Mouse (Mus musculus): ENCODE measurements at regions not wholly inside any gene's neighbourhood (a gene's known extent, or its start where the extent isn't known, plus 50 kb on each side); places are given as distances from the start of the nearest gene placed in this dataset.

DNA sequence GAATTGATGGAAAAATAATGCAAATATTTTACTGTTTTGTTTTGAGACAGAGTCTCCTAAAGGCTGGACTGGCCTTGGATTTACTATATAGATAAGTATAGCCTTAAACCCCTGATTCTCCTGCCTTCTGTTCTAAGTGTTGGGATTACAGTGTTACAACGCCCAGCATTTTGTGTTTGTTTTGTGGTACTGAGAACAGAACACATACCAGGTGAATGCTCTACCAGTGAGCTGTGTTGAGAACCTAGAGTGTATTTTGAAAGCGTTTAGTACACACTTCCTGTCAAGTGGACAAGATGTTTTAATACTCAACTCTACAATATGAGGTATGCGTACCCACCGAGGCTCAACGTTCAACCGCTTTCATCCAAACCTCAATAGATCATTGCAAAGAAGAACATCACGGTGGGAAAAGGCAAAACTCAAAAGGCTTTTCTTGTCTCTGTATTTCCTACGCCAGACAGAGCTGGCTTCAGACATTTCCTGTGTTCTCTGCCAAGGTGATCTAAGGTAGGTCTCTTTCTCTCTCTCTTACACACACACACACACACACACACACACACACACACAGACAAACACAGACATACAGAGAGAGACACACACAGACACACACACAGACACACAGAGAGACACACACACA is 104.3 kb upstream of the Cpm start:
- DNase-seq = no peak

DNA sequence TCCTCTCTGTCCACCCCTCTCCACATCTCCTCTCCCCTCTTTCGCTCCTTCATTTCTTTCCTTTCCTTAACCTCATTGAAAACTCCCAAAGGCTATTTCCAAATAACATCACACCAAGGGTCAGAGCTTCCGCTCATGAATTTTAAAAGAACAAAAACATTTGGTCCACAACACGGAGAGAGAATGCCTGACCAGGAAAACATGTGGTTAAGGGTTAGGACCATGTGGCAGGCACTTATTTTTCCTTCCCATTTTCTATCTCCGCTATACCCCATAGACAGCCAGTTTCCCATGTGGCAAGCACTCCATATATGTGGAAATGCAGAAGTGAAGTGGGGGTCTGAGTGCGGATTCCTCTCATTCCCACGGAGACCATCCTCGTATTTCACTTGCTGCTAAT is 105.2 kb upstream of the Cpm start:
- no peak for DNase-seq

DNA sequence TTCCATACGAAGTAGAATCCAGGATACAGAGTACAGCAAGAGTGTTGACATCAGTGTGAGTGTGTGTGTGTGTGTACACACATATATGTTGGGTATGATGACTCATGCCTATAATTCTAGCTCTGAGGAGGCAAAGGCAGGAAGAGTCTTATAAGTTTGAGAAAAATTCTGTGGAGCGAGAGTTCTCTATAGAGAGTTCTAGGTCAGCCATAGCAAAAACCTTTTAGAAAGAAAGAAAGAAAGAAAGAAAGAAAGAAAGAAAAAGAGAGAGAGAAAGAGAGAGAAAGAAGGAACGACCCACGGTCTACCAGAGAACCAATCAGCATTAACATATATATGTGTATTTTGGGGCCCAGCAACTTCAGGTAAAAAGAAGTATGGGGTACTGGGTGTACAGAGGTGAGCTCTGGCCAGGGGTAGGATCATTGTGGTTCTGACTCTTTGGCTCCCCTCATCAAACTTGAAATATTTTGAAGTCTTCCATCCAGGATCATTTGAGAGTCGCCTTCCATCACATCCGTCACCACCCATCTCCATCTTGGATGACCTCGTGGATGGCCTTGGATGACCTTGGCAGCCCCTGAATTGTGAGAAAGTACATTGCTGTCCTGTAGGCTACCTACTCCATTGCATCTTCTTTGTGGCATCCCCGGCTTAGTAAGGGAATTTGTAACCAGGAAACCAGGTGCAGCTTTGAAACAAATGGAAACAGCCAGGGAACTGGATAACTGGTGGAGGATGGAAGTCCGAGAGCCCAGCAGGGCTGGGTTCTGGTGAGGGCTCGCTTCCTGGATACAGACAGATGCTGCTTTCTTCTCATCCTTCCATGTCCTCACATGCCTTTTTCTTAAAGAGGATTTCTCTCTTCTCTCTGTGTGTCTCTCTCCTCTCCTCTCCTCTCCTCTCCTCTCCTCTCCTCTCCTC is 106.1 kb upstream of the Cpm start:
- no peak for DNase-seq

DNA sequence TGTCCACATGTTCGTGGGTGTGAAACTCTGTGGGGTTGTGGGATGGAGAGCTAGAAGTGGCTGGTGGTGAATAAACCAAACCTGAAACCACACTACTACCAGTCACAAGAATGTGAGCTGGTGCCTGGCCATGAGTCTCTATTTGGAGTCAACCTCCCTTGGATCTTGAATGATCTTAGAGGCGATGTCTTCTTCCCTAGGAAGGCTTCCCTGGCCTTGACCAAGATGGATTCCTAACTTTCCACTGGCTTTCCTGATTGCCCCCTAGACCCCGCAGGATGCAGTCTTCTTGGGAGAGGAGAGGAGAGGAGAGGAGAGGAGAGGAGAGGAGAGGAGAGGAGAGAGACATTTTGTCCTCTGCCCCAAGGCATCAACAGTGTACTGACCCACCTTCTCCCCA is 106.9 kb upstream of the Cpm start:
- no peak for DNase-seq

DNA sequence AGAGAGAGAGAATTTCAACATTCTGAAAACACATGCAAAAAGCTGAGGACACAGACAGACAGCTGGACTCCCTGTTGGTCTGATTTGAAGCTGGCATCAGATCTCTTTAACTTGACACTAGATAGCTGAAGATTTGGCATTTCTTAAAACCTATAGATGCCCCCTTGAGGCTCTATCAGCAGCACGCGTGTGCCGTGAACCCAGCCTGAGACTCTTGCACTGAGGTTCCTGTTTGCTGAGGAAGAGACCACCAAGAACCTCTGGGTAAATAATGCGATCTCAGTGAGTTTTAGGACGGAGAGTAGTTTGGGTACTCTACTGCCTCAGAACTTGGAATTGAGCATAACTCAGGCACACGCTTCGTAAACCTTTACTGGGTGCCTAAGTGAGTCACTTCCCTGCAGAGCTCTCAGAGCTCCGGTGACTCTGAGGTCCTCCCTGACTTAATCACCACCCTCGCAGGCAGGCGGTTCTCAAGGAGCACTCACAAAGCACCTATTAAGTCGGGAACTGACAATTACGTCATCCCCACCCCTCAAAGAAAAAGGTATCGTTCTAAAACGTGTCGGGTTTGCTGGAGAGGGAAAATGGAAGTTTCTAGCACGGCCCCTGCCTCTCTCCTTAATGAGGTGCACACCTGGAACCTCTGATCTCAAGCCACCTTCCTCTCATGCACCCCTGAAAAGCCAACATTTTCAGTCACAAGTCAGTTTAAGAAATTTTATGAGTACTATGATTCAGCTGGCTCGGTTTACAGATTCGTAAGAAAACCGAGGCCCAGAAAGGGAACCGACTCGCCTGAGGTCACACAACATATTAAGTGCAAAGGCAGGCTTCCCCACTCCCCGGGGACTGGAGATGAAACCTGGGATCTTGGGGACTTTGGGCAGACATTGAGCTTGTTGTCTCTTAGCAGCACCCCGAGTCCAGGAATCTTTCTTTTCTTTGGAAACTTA is 107.7 kb upstream of the Cpm start:
- DNase-seq = no peak

DNA sequence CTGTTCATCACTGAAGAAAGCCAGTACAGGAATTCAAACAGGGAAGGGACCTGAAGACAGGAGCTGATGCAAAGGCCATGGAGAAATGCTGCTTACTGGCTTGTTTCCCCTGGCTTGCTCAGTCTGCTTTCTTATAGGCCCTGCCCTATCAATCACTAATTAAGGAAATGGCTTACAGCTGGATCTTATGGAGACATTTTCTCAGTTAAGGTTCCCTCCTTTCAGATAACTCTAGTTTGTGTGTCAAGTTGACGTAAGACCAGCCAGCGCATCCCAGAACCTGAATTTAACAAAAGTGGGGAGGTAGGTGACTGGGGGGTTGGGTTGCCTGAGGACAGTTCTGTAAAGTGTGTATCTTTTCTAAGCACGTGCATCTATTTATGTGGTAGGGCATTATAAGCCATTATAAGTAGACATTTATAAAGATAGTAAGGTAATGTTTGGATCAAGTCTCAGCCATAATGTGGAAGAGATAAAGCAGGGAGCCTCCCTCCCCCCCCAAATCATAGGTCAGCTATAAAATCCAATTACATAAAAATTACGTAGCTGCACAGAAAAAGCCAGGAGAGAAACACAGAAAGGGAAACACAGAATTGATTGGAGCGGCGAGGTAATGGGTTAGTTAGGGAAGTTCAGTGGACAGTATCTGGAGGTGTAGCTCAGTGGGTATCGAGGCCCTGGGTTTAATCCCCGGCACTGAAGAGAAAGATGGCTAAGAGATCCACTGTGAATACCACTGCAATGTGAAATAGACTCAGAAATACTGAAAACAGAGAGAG is 108.6 kb upstream of the Cpm start:
- no peak for DNase-seq

DNA sequence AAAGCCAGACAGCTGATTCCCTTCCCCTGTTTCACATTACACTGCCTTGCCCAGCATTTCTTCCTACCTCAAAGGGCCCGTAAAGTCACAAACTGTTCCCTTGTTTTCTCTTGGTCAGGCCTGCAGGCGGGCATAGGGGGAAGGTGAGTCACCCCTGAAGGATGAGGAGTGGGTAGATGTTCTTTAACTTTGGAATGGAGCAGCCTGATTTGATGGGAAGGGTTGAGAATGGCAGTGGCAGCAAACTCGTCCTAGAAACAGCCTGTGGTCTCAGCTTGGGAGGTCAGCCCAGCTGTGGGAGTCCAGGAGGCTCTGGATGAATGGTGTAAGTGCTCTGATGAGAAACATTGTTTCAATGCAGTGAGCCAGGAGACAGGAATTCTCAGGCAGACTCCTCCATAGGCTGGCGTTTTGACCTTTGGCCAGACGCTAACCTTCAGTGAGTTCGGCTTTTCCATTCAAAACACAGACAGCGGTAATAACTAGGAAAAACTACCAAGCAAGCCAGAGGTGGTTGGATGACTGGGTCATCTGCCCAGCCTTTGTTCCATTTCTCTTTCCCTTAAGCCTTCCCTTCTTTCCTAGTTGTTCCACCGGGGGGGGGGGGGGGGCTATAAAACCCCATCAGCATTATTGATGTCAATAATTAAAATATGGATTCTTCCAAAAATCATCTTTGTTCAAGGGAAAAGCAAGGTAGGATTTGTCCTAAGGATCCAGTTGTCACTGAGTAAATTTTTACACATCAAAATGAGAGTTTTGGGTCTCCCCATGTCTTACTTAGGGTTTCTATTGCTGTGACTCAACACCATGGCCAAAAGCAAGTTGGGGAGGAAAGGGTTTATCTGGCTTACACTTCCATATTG is 109.4 kb upstream of the Cpm start:
- peak; percentile 8 for DNase-seq

DNA sequence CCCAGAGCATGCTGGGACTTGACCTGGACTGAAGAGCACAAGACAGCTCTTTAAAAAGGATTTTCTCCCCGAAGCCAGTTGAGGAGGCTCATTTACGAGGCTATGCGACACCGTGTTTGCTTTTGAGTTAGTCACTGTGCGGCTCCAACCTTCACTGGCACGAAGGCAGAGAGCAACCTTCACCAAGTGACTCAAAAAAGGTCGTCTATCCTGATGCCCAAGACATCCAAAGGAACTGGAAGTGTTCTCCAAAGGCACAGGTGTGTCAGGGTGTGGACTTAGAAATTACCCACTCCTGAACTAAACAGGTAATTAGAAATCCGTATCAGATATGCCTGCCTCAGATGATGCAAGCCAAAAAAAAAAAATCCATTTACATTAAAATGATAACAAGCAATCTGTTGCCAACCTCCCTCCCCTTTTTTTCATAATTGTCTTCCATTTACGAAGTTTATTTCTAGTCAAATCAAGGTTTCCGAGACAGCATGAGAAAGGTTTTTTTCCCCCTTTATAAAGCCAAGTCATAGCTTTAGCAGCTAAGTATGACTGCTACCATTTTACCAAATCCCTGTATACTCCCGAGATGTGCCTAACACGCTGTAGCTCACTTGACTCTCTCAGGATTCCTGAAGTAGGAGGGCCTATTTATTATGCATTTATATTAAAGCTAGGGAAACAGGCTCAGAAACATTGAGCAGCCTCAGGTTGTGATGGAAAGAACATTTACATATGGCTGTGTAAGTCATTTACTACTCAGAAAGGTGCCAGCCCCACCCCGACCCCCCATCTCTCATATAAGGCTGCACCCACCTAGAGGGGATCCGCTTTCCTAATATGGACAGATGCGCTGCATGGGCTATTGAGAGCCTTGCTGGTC is 110.3 kb upstream of the Cpm start:
- DNase-seq = no peak

DNA sequence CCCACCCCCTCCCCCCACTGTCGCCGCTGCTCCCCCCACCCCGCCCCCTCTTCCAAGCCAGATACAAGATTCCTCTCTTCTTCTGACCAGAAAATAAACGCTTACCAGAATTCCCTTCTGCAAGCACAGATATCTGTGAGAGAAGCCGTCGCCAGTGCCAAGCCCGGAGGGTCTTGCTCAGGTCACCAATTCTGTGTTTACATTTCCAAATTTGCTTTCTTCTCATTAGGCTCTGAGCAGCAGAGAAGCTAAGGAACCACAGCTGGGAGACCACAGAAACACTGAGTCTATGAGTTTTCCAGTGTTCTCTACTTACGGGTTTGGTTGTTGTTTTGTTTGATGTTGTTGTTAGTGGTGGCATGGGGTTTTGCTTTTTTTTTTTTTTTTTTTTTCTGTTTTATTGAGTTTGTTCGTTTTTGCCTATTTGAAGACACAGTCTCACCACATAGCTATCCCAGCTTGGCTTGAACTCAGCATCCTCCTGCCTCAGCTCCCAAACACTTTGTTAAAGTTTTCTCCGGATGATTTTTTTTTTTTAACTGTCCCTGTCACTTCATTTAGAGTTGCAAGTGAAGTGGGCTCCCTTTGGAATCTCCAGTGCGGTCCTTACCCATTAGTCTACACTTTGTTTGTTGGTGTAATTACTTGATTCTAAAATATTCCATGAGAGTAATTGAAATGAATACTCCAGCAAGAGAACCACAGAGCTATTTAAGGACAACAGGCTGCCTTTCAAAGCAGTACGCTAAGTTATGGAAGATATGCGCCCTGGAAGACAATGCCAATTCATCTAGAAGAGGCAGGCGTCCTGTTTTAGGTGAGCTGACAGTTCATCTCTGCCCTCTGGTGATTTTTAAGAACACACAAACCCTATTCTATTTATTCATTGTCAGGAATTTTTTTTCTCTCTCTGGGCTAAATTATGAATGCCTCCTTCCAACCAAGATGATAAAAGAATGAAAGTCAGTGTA is 111.2 kb upstream of the Cpm start:
- DNase-seq = no peak

DNA sequence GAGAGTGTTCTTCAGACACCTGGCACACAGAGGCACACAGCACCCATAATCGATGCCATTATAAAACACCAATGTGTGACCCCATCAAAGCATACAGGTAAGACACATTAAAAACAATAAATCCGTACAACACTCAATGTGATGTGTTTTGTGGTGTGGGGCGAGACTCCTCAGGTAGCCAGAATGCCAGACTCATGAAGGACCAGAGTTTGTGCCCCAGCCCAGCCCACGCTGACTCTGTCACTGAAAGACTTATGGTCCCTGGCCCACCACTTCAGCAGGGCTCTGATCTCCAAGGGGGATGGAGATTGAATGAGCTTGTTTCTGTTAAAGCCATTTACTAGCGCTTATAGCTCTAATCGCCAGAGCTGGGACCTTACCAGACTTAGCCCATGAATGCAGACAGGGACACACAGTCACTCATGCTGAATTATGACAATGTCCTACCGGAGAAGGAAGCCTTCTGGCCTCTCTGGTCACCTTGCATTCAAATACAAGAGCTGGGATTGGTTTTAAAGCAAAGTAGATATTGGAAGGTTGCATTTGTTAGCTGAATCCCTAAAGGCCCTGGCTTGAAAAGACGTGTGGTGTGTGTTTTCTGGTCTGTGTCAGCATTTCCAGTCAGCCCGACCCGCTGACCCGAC is 112.1 kb upstream of the Cpm start:
- DNase-seq = no peak

DNA sequence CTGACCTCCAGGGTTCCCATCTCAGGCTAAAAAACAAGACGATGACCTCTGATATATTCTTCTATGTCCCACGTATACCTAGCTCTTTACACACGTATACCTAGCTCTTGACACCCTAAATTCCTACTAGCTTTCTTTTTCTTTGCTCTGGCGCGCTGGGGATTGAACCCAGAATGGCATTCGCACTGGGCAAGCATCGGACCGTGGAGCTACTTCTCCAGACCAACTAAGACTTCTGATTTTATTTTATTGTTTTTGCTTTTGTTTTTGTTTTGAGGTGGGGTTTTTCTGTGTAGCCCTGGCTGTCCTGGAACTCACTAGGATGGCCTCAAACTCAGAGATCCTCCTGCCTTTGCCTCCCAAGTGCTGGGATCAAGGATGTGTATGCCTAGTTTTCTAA is 112.8 kb upstream of the Cpm start:
- DNase-seq = no peak

DNA sequence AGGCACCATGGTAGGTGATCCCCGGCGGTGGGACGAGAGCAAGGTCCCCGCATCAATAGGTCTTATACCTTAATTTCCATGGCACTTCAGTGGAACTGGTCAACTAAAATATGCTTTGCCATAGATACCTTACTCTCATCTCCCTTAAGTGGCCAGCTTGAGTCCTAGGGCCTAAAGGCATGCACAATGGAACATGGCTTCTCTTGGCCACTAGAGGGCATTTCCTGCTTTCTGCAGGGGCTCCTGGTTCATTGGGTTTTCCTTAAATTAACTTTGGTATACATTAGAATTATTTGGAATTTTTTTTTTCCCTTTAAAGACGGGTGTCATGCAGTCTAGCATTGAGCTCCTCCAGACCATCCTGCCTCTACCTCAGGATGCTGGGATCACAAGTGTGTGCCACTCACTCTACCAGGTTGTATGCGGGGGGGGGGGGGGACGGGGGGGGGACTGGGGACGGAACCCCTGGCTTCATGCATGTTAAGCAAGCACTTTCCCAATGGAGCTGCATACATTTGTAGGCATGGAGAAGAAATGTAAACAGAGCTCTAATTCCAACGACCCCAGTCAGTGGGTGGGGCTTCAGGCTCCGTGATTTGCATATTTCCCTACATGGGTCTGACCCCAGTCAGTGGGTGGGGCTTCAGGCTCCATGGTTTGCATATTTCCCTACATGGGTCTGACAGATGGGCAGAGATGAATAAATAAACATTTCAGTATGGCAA is 113.4 kb upstream of the Cpm start:
- DNase-seq = peak; percentile 57

DNA sequence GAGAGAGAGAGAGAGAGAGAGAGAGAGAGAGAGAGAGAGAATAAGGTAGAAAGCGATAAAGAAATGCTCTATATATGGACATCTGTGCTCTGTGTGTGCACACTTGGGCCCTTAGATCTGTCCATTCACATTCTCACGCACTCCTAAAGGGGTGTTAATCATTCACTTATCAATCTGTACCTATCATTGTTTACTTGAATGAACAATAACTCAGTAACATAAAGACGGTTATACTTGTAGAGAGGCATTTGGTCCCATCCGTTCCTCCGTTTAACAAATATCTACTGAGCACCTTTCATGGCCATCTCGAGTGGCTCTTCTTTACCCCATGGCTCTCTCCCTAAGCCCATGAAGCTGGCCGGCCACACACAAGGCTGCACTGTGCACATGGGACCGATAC is 114.3 kb upstream of the Cpm start:
- no peak for DNase-seq

DNA sequence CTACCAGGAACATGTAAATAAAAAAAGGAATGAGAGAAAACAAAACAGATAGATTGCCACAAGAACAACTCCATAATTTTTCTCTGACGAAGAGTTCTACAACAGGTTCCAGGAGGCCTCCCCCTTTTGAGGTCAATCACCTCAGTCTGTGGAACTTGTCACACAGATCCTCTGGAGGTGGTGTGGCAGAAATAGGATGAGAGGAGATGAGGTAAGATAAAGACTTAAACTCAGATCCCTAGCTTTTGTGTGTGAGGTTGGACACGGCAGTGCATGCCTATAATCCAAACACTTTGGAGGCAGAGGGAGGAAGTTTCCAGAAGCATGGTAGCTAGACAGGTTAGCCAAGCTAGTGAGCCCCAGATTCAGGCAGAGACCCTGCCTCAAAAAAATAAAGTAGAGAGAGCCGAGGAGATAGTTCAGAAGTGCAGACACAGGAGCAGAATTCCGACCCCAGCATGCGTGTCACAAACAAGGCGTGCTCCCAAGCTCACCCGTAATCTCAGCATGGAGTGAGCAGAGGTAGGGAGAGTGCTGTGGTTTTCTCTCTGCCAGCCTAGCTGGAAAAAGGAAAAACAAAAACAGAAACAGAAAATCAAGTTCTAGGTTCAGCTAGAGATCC is 115.3 kb upstream of the Cpm start:
- DNase-seq = no peak

DNA sequence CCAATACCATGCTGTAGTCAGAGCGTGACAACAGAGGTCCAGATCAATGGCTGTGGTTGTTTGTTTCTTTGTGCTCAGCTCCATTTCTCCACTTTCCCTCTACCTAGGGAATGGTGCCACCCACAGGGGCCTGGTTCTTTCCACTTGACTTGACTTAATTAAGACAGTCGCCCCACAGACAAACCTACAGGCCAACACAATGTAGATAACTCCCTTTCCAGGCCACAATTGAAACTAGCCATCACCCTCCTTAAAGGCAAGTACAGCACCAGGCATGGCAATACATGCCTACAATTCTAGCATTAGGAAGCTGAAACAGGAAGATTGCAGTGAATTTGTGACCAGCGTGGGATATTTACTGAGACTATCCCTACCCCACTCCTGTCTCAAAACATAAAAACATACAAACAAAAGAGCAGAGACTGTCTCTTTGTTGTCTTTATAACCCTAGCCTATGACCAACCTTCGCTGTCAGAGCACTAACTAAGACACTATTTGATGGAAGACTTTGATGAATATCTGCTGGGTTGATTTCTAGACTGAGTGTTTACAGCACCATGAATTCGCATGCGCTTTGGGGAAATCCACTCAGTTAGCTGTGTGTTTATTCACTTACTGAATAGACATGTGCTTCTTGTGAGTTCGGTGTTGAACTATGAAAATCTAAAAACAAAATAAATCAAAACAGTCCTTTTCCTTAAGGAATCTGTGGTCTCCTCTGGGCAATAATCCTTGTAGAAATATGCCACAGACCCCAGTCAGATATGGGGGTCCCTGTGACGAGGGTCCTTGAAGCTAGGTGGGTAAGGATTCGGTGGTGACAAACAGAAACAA is 116.7 kb upstream of the Cpm start:
- DNase-seq = no peak

Data from retina, postnatal 1 day (tissue).